Mouse (Mus musculus) embryonic facial prominence, embryonic 15.5 days (tissue): ENCODE results near the gene Gatb. TPM values are rescaled to one million over a fixed set of nuclear protein-coding genes. Genes with fewer than 3 reads are reported as not detected.

Source experiments
- ATAC-seq: fragments of 200-750 bp; cut with Nextera tagmentation; 2 replicates; pipeline ENCODE4 v1.8.0; 2017; ENCODE audit warnings: low read depth, moderate TSS enrichment; ENCODE audit not compliant: insufficient number of reproducible peaks, low FRiP score, low TSS enrichment
- H3K27ac ChIP-seq: fragments of 300-500 bp; sonication (generic); replicated peaks from 2 replicates; pipeline ENCODE4 v1.5.1; 2015; ENCODE audit warnings: mild to moderate bottlenecking, inconsistent platforms
- H3K27me3 ChIP-seq: fragments of 300-500 bp; sonication (generic); 2 replicates; pipeline ENCODE4 v1.6.1; 2015; ENCODE audit warnings: inconsistent platforms
- H3K36me3 ChIP-seq: fragments of 300-500 bp; sonication (generic); 2 replicates; pipeline ENCODE4 v1.6.1; 2015; ENCODE audit warnings: mild to moderate bottlenecking, inconsistent platforms
- H3K4me1 ChIP-seq: fragments of 300-500 bp; sonication (generic); 2 replicates; pipeline ENCODE4 v1.6.1; 2015; ENCODE audit warnings: inconsistent platforms
- H3K4me2 ChIP-seq: fragments of 300-500 bp; sonication (generic); replicated peaks from 2 replicates; pipeline ENCODE4 v1.6.1; 2015; ENCODE audit warnings: mild to moderate bottlenecking, inconsistent platforms
- H3K4me3 ChIP-seq: fragments of 300-500 bp; sonication (generic); replicated peaks from 2 replicates; pipeline ENCODE4 v1.5.1; 2015; ENCODE audit warnings: mild to moderate bottlenecking, inconsistent platforms
- H3K9ac ChIP-seq: fragments of 300-500 bp; sonication (generic); 2 replicates; pipeline ENCODE4 v1.6.1; 2015; ENCODE audit warnings: inconsistent platforms
- H3K9me3 ChIP-seq: fragments of 300-500 bp; sonication (generic); replicated peaks from 2 replicates; pipeline ENCODE4 v1.6.1; 2016; ENCODE audit warnings: inconsistent platforms
- whole genome bisulfite sequencing: fragments of 180-500 bp; shearing (Covaris S2); methylation state at CpG from one replicate; pipeline ENCODE4 v1.1.7; 2015; 5-methylcytosine and 5-hydroxymethylcytosine counted together
- polyA plus RNA-seq: library from polyadenylated mRNA; unstranded; fragments of >200 nt; fragmentation: Nextera tagmentation; extraction: Ambion mirVana; gene quantifications from 2 replicates; pipeline ENCODE4 v1.2.1, GENCODE M21; 2015

The Gatb gene
- polyA plus RNA-seq, 1 experiment from 2014 or later, result 17.7 TPM

- Histone ChIP-seq H3K36me3 (no peaks in the 10 kb centered on the region), H3K4me3 (no peak overlapping the region), H3K27ac (no peak overlapping the region), H3K9ac (no peak overlapping the region), H3K27me3 (no peaks in the 10 kb centered on the region), H3K4me2 (no peak overlapping the region), H3K9me3 (no peaks in the 10 kb centered on the region), H3K4me1 (no peaks in the 10 kb centered on the region)
- ATAC-seq, result no peak
- WGBS, result 48% methylated on average over 3 of the region's 3 CpGs
Observed at GRCm38 (mm10) chr3:85594452-85594851, 20.5 kb downstream of the Gatb start.

GRCm38 (mm10) chr3:85599526-85599925, 25.6 kb downstream of the Gatb start:
- H3K9me3 ChIP-seq, result no peaks in the 10 kb centered on the region
- no peak overlapping the region for H3K9ac ChIP-seq
- H3K36me3 ChIP-seq, result no peaks in the 10 kb centered on the region
- no peaks in the 10 kb centered on the region for H3K27me3 ChIP-seq
- peaks cover 3% of the 10 kb centered on the region; the same call in 1 of the 2 replicates for H3K4me1 ChIP-seq
- no peak overlapping the region for H3K4me3 ChIP-seq
- H3K4me2 ChIP-seq, result no peak overlapping the region
- no peak for ATAC-seq
- 76% methylated on average over 3 of the region's 3 CpGs for WGBS
- no peak overlapping the region for H3K27ac ChIP-seq

- H3K27ac ChIP-seq, result no peak overlapping the region
- H3K4me3 ChIP-seq, result no peak overlapping the region
- WGBS, result 23% methylated on average over 3 of the region's 3 CpGs
- peaks cover 3% of the 10 kb centered on the region; the same call in 1 of the 2 replicates for H3K4me1 ChIP-seq
- H3K9me3 ChIP-seq, result no peaks in the 10 kb centered on the region
- ATAC-seq, result no peak
- no peaks in the 10 kb centered on the region for H3K36me3 ChIP-seq
- H3K27me3 ChIP-seq, result no peaks in the 10 kb centered on the region
- no peak overlapping the region for H3K9ac ChIP-seq
- no peak overlapping the region for H3K4me2 ChIP-seq
Observed at GRCm38 (mm10) chr3:85601841-85602305, 28.0 kb downstream of the Gatb start.

GRCm38 (mm10) chr3:85603811-85604210, 29.9 kb downstream of the Gatb start:
- 77% methylated on average over 1 of the region's 1 CpGs for WGBS
- H3K27ac ChIP-seq, result no peak overlapping the region
- no peaks in the 10 kb centered on the region for H3K9me3 ChIP-seq
- no peak overlapping the region for H3K4me3 ChIP-seq
- no peak for ATAC-seq
- no peaks in the 10 kb centered on the region for H3K27me3 ChIP-seq
- no peak overlapping the region for H3K9ac ChIP-seq
- no peak overlapping the region for H3K4me2 ChIP-seq
- H3K36me3 ChIP-seq, result no peaks in the 10 kb centered on the region
- peaks cover 3% of the 10 kb centered on the region; the same call in 1 of the 2 replicates for H3K4me1 ChIP-seq

GRCm38 (mm10) chr3:85606912-85607311, 33.0 kb downstream of the Gatb start:
- no peak overlapping the region for H3K4me3 ChIP-seq
- H3K4me1 ChIP-seq, result peaks cover 2% of the 10 kb centered on the region; the same call in 1 of the 2 replicates
- no peak for ATAC-seq
- H3K27me3 ChIP-seq, result no peaks in the 10 kb centered on the region
- no peaks in the 10 kb centered on the region for H3K9me3 ChIP-seq
- H3K36me3 ChIP-seq, result no peaks in the 10 kb centered on the region
- WGBS, result 91% methylated on average over 3 of the region's 3 CpGs
- H3K4me2 ChIP-seq, result no peak overlapping the region
- no peak overlapping the region for H3K27ac ChIP-seq
- H3K9ac ChIP-seq, result no peak overlapping the region

DNA sequence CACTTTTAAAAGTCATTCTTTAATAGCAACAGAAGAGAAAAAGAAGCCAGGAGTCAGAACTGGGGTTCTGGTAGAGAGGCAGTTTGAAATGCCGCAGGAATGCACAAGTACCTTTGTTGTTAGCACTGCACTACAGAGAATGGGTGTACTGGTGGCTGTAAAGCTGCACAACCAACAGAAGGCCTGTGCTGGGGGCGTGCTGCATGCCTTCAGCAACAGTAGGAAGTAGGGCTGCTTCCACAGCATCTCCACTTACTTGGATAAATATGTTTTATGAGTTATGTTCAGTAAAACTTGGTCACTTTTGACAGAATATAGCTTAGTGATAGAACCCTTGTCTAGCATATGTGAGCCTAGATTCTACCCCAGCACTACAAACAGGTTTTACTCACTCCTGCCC, 33.8 kb downstream of the Gatb start:
- H3K4me1 ChIP-seq, result no peaks in the 10 kb centered on the region
- no peaks in the 10 kb centered on the region for H3K9me3 ChIP-seq
- no peak overlapping the region for H3K9ac ChIP-seq
- no peak overlapping the region for H3K27ac ChIP-seq
- H3K36me3 ChIP-seq, result no peaks in the 10 kb centered on the region
- H3K4me3 ChIP-seq, result no peak overlapping the region
- ATAC-seq, result no peak
- 91% methylated on average over 2 of the region's 2 CpGs for WGBS
- H3K27me3 ChIP-seq, result no peaks in the 10 kb centered on the region
- no peak overlapping the region for H3K4me2 ChIP-seq

DNA sequence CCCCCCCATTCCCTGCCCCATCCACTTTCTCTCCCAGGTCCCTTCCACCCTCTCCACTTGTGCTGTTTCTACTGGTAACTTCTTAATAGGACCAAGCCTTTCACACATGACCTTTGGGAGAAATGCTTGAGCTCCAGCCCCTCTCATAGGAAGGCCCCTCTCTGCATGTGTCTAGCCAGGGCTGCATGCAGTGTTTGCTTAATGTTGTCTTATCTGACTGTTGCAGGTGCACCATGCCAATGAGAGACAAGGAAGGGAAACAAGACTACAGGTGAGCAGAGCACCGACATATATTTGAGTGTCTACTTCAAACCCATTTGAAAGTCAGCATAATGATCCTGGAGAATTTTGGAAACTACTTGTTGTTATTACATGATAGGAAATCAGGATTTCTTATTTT, 42.5 kb downstream of the Gatb start:
- 0 out of 2 replicates have a peak, but pooled peaks cover 5% of the 10 kb centered on the region for H3K36me3 ChIP-seq
- H3K4me2 ChIP-seq, result no peak overlapping the region
- no peaks in the 10 kb centered on the region for H3K27me3 ChIP-seq
- no peak overlapping the region for H3K27ac ChIP-seq
- H3K4me1 ChIP-seq, result no peaks in the 10 kb centered on the region
- no peak overlapping the region for H3K4me3 ChIP-seq
- no peaks in the 10 kb centered on the region for H3K9me3 ChIP-seq
- WGBS, result 91% methylated on average over 1 of the region's 1 CpGs
- no peak overlapping the region for H3K9ac ChIP-seq
- ATAC-seq, result no peak

DNA sequence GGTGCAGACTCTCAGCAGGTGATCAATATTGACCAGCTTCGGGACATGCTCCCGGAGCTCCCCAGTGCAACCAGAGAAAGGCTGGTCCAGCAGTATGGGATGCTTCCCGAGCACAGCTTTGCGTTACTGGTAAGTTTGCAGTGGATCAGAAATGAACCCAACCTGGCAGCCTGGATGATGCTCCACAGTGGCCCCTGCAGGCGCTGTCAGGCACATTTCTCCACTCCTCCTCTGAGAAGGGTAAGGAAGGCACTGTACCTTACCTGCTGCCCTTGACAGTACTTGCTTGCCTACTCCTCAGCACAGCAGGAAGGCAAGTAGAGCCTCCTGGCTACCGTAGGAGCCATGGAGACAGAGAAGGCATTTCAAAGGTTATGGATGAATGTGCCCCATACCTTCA, 45.0 kb downstream of the Gatb start:
- Histone ChIP-seq H3K4me2 (no peak overlapping the region), H3K27ac (no peak overlapping the region), H3K36me3 (peaks cover 8% of the 10 kb centered on the region; the same call in 1 of the 2 replicates), H3K4me1 (no peaks in the 10 kb centered on the region), H3K9me3 (no peaks in the 10 kb centered on the region), H3K27me3 (no peaks in the 10 kb centered on the region), H3K4me3 (no peak overlapping the region), H3K9ac (no peak overlapping the region)
- ATAC-seq, result no peak
- WGBS, result 83% methylated on average over 6 of the region's 6 CpGs

GRCm38 (mm10) chr3:85619345-85619744, 45.4 kb downstream of the Gatb start:
- no peak overlapping the region for H3K27ac ChIP-seq
- no peak overlapping the region for H3K9ac ChIP-seq
- no peak overlapping the region for H3K4me2 ChIP-seq
- no peak for ATAC-seq
- 88% methylated on average over 5 of the region's 5 CpGs for WGBS
- H3K9me3 ChIP-seq, result no peaks in the 10 kb centered on the region
- peaks cover 8% of the 10 kb centered on the region; the same call in 1 of the 2 replicates for H3K36me3 ChIP-seq
- H3K4me1 ChIP-seq, result no peaks in the 10 kb centered on the region
- no peak overlapping the region for H3K4me3 ChIP-seq
- no peaks in the 10 kb centered on the region for H3K27me3 ChIP-seq

GRCm38 (mm10) chr3:85619751-85620150, 45.8 kb downstream of the Gatb start:
- Histone ChIP-seq H3K27me3 (no peaks in the 10 kb centered on the region), H3K9ac (no peak overlapping the region), H3K4me2 (no peak overlapping the region), H3K4me1 (no peaks in the 10 kb centered on the region), H3K4me3 (no peak overlapping the region), H3K27ac (no peak overlapping the region), H3K36me3 (peaks cover 8% of the 10 kb centered on the region; the same call in 1 of the 2 replicates), H3K9me3 (no peaks in the 10 kb centered on the region)
- 94% methylated on average over 1 of the region's 1 CpGs for WGBS
- no peak for ATAC-seq

DNA sequence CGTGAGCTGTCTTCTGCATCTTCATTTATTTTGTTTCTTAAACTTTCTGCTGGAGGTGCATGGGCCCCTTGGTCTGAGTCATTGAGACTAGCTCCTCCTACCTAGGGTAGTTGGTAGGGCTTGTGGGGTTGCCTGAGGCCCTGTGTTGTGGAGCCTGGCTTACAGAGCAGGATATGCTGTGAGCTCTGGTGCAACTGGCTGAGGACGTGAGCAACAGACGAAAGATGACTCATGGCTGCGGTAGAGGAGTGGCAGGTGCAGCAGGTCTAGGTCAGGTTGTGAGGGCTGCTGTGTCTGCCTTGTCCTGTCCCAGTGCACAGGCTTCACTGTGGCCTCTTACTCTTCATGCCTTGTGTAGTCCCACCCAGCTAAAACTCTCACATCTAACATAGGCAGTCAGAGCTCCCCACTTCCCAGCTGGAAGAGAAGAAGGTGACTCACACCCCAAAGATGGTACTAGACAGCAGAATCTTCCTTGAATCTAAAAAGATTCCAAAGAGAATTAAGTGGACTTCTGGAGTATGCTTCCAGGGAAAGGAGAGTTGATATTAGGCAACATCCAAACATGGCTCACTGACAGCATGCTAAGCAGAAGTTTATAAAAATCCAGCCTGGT, 56.1 kb downstream of the Gatb start:
- no peaks in the 10 kb centered on the region for H3K36me3 ChIP-seq
- no peak overlapping the region for H3K4me2 ChIP-seq
- H3K27me3 ChIP-seq, result no peaks in the 10 kb centered on the region
- ATAC-seq, result no peak
- no peaks in the 10 kb centered on the region for H3K4me1 ChIP-seq
- no peak overlapping the region for H3K27ac ChIP-seq
- WGBS, result 85% methylated on average over 4 of the region's 4 CpGs
- no peaks in the 10 kb centered on the region for H3K9me3 ChIP-seq
- no peak overlapping the region for H3K9ac ChIP-seq
- H3K4me3 ChIP-seq, result no peak overlapping the region

DNA sequence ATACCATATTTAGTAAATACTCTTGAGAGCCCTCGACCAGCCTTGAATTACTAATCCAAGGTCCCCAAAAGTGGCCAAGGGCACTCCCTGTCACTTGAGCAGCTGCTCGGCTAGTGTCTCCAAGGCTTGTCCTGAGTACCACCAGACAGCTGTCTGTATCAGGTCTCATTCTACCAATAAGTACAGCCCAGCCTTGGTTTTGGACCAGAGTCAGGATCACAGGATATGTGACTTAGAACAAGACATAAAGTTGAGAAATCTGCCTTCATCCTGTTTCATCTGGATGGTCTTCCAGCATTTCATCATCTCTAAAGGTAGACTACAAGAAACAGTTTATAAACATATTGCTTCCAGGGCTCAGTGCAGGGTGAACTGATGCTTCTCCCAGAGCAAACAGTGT, 59.8 kb downstream of the Gatb start:
- ATAC-seq, result no peak
- H3K27me3 ChIP-seq, result no peaks in the 10 kb centered on the region
- no peak overlapping the region for H3K9ac ChIP-seq
- H3K9me3 ChIP-seq, result no peaks in the 10 kb centered on the region
- no peak overlapping the region for H3K27ac ChIP-seq
- H3K36me3 ChIP-seq, result no peaks in the 10 kb centered on the region
- no peak overlapping the region for H3K4me3 ChIP-seq
- no peak overlapping the region for H3K4me2 ChIP-seq
- H3K4me1 ChIP-seq, result no peaks in the 10 kb centered on the region
- 76% methylated on average over 2 of the region's 2 CpGs for WGBS
